Mouse (Mus musculus) ES-E14 (cell line): Measurements from ENCODE around the gene Mcat. TPM values are rescaled to one million over a fixed set of nuclear protein-coding genes. Genes with fewer than 3 reads are reported as not detected.

ENCODE experiments used
- DNase-seq: peaks from one replicate; pipeline ENCODE4 v3.0.0-alpha.2; 2013; ENCODE audit warnings: low read depth, low spot score
- H3K27ac ChIP-seq: 2 replicates; pipeline ENCODE4 v1.5.1; 2012; ENCODE audit warnings: low read depth, mild to moderate bottlenecking, low read length, moderate library complexity, mixed read lengths; ENCODE audit not compliant: poor library complexity, insufficient read depth, severe bottlenecking
- H3K36me3 ChIP-seq: 2 replicates; pipeline ENCODE4 v1.6.1; 2012; ENCODE audit warnings: mild to moderate bottlenecking, low read length, moderate library complexity, mixed read lengths; ENCODE audit not compliant: control insufficient read depth, poor library complexity, insufficient read depth, severe bottlenecking
- H3K4me1 ChIP-seq, 2 experiments: fragments of 150-350 bp in 1 of 2; sonication (generic) in 1 of 2; 2 replicates each; pipeline ENCODE4 v1.6.1; 2012; ENCODE audit warnings: low read length in 2 of 2, mild to moderate bottlenecking in 1 of 2, mixed read lengths in 1 of 2; ENCODE audit not compliant: control insufficient read depth in 2 of 2, insufficient read depth in 2 of 2, poor library complexity in 1 of 2
- H3K4me3 ChIP-seq, 2 experiments: fragments of 150-350 bp in 1 of 2; sonication (generic) in 1 of 2; 2 replicates each; pipeline ENCODE4 v1.5.1; 2012; ENCODE audit warnings: low read length in 2 of 2, low read depth in 1 of 2, mild to moderate bottlenecking in 1 of 2, mixed read lengths in 1 of 2; ENCODE audit not compliant: insufficient read depth in 1 of 2, poor library complexity in 1 of 2, severe bottlenecking in 1 of 2
- H3K9ac ChIP-seq: 2 replicates; pipeline ENCODE4 v1.6.1; 2012; ENCODE audit warnings: low read depth, mild to moderate bottlenecking, low read length, mixed read lengths; ENCODE audit not compliant: poor library complexity, insufficient read depth, severe bottlenecking
- H3K9me3 ChIP-seq: fragments of 150-350 bp; sonication (generic); 2 replicates; pipeline ENCODE4 v1.6.1; 2012; ENCODE audit warnings: low read depth, mild to moderate bottlenecking, low read length; ENCODE audit not compliant: control insufficient read depth, insufficient read depth
- CHD2 ChIP-seq: IDR thresholded peaks from 2 replicates; pipeline ENCODE4 v1.6.1; 2014; ENCODE audit warnings: mild to moderate bottlenecking, low read depth, low read length, inconsistent platforms
- HCFC1 ChIP-seq: IDR thresholded peaks from 2 replicates; pipeline ENCODE4 v1.6.1; 2012; ENCODE audit warnings: low read length, inconsistent platforms, borderline replicate concordance; ENCODE audit not compliant: insufficient read depth
- MAFK ChIP-seq: IDR thresholded peaks from 2 replicates; pipeline ENCODE4 v1.6.1; 2014; ENCODE audit warnings: mild to moderate bottlenecking, low read depth, low read length, inconsistent platforms; ENCODE audit not compliant: insufficient read depth
- ZC3H11A ChIP-seq: IDR thresholded peaks from 2 replicates; pipeline ENCODE4 v1.6.1; 2012; ENCODE audit warnings: low read depth, mild to moderate bottlenecking, inconsistent platforms, low read length, borderline replicate concordance
- ZNF384 ChIP-seq: IDR thresholded peaks from 2 replicates; pipeline ENCODE4 v1.6.1; 2012; ENCODE audit warnings: low read depth, low read length, inconsistent platforms
- in situ Hi-C, 2 experiments: fragments of 600-800 bp; cut with MboI; formaldehyde crosslinking; loops; one replicate each; pipeline ENCODE4 v1.15.1; 2025; ENCODE audit warnings: low sequenced_read_pairs in 2 of 2, inconsistent platforms in 1 of 2; ENCODE audit not compliant: unreplicated experiment in 2 of 2
- total RNA-seq: library from RNA; depleted of rRNA; stranded (reverse); fragments of 300-350 nt; gene quantifications from 2 replicates; pipeline ENCODE4 v1.2.3, GENCODE M21; 2012

The Mcat gene
- total RNA-seq, 1 experiment: 30.9 TPM

DNA sequence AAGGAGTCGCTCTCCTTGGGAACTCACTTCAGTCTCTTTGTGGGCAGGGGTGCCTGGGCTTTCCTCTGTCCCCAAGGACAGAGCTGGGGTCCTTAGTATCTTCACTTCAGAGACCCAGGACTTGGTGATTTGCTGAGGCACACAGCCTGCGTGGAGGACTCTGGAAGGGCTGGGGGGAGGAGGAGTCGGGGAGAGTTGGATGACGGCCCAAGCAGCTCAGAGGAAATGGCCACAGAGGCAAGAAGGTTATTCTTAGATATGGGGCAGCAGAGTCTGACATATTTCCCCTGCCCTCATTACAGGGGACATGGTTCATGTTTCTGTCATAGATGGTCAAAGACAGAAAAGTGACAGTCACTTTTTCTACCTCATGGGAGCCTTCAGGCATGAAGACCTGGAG is 23.7 kb downstream of the Mcat start:
- Histone ChIP-seq H3K9me3 (no peaks in the 10 kb centered on the region), H3K4me3 (no peak overlapping the region), H3K9ac (no peak overlapping the region), H3K4me1 (peaks cover 6 to 13% of the 10 kb centered on the region in 2 experiments; a peak in 3 of 4 replicates), H3K27ac (no peak overlapping the region), H3K36me3 (no peaks in the 10 kb centered on the region)
- DNase-seq: no peak
- in situ Hi-C loops: no loop called here
- TF ChIP-seq CHD2: no peak

DNA sequence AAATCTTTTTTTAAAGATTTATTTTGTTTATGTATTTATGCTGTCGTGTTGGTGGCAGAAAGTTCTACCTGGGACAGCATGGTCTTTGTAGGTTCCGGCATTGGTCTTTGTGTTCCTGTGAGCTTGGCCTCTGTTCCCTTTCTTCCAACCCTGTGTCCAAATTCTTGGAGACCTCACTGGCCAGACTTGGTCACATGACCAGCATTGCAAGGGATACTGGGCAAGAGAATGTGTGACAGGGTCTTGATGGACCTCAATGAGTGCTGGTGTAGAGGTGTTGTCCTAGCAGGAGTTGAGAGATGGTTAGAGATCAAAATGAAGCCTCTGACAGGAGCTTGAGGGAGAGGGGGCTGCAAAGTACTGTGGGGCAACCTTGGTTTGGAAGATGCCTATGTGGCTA is 24.7 kb downstream of the Mcat start:
- Histone ChIP-seq H3K9ac (no peak overlapping the region), H3K9me3 (no peaks in the 10 kb centered on the region), H3K36me3 (no peaks in the 10 kb centered on the region), H3K27ac (no peak overlapping the region), H3K4me1 (peaks cover 7 to 20% of the 10 kb centered on the region in 2 experiments; a peak in 3 of 4 replicates), H3K4me3 (no peak overlapping the region)
- in situ Hi-C loops: no loop called here
- DNase-seq: no peak
- TF ChIP-seq ZC3H11A: no peak
- no peak for TF ChIP-seq ZNF384
- TF ChIP-seq CHD2: no peak
- TF ChIP-seq HCFC1: no peak
- no peak for TF ChIP-seq MAFK

GRCm38 (mm10) chr15:83535890-83536231 is 27.7 kb downstream of the Mcat start:
- no peak for TF ChIP-seq HCFC1
- no peak for TF ChIP-seq MAFK
- TF ChIP-seq ZC3H11A: no peak
- TF ChIP-seq ZNF384: no peak
- no peak for TF ChIP-seq CHD2
- no peak overlapping the region for H3K9ac ChIP-seq
- no peak overlapping the region for H3K4me3 ChIP-seq
- H3K9me3 ChIP-seq: no peaks in the 10 kb centered on the region
- H3K4me1 ChIP-seq: peaks cover 7 to 28% of the 10 kb centered on the region in 2 experiments; a peak in 3 of 4 replicates
- in situ Hi-C loops: no loop called here
- H3K36me3 ChIP-seq: no peaks in the 10 kb centered on the region
- DNase-seq: no peak
- no peak overlapping the region for H3K27ac ChIP-seq

DNA sequence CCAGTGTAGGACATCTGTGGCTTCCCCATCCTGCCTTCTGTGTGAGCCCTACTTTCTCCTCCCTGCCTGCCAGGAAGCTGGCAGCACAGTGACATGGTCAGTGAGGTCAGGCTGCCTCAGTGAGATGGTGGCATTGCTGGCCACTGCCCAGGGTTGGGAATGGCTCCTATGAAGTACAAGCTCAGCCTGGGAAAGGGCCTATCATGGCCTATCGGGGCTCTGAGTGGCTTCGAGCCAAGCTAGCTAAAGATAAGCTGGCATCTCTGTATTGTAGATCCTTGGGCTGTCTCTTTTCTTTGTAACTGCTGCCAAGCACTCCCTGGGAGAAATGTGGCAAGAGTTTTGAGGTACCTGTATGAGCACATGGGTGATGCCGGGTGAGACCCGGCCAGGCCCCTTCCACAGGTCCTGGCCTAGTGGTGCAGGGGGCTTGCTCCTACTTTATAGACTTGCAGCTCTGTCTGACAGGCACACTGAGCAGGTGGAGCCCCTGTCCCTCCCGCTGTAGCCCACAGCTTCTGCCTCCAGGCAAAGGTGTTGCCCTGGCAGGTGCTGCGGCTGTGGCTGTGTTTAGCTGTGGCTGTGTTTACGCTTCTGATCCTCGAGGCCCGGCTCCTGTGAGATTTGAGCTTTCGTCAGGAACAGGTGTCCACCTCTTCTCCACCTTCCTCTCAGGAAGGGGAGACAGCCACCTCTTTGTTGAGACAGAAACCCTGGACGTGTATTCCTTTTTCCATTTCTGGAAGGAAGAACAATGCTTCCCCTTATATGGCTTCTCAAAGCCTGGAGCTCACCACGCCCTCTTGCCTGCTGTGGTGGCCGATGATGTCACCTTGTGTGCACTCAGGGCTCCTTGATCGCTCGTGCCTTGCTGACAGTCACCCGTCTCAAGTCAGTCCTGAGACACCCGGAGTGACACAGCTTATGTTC is 28.4 kb downstream of the Mcat start:
- DNase-seq: no peak
- H3K4me1 ChIP-seq: peaks cover 7 to 30% of the 10 kb centered on the region in 2 experiments; a peak in 3 of 4 replicates
- H3K9me3 ChIP-seq: no peaks in the 10 kb centered on the region
- in situ Hi-C loops: no loop called here
- H3K36me3 ChIP-seq: no peaks in the 10 kb centered on the region; the same call in 1 of the 2 replicates
- H3K9ac ChIP-seq: no peak overlapping the region
- TF ChIP-seq CHD2: no peak
- no peak for TF ChIP-seq MAFK
- no peak for TF ChIP-seq HCFC1
- TF ChIP-seq ZNF384: no peak
- no peak for TF ChIP-seq ZC3H11A
- H3K4me3 ChIP-seq: no peak overlapping the region
- no peak overlapping the region; the same call in 1 of the 2 replicates for H3K27ac ChIP-seq
